Mouse (Mus musculus): ENCODE results near the gene Mettl7a2.

DNA sequence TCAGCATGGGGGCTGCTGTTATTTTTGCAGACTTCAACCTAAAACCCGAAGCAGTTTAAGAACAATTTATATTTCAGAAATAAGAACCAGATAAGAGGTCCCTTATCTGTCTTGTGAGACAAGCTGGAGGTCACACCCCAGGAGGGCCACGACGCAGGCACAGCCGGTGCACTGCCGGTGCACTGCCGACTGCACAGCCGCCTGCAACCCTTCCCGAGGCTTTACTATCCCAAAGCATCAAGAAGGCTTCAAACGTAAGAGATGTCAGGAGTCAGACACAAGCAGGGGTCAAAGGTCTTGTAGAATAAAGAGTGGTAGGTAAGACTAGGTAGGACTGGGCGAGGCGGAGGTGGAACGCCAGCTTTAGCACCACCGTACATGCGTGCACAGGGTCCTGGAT lies 49.3 kb downstream of the Mettl7a2 start:
- TF ChIP-seq POLR2A (IDR thresholded peaks at IDR 0.05; ENCODE audit: extremely low read depth, insufficient read depth, low read length) (no peak), CTCF (IDR thresholded peaks at IDR 0.05; ENCODE audit: extremely low read depth, insufficient read depth, low read length) (no peak)
